Mouse (Mus musculus) adrenal gland, postnatal 4 days (tissue): ENCODE data around the gene Svs6. TPM values are rescaled to one million over a fixed set of nuclear protein-coding genes. Genes with fewer than 3 reads are reported as not detected.

Experiments
- microRNA-seq: library from miRNA; unstranded; fragments of <30 nt; microRNA quantifications from one replicate; pipeline ENCODE4 v1.2.0, GENCODE M21; 2021
- total RNA-seq, 2 experiments: library from RNA; stranded (reverse); gene quantifications; 2 replicates each; pipeline ENCODE4 v1.2.3; 2021

Svs6 gene
- total RNA-seq, 2 experiments from 2014 or later: not detected

Small RNAs within 50 kb of the gene (microRNA-seq; reads per million reads assigned to microRNA genes)
- not detected for gene Mir7678

Other genes with a start within 250 kb of the Svs6 start
- gene Stk4, start 246.4 kb upstream of the Svs6 start, total RNA-seq: 10 to 100 TPM; 33.1 to 34.8 TPM
- 10 to 100 TPM; 42.5 to 55.2 TPM for gene Tomm34, start 245.6 kb upstream of the Svs6 start, total RNA-seq
- under 1 TPM; 0.20 to 0.40 TPM for gene Kcns1, start 145.6 kb upstream of the Svs6 start, total RNA-seq
- not detected for gene Wfdc5, start 134.0 kb upstream of the Svs6 start, total RNA-seq
- not detected for gene Wfdc12, start 126.1 kb upstream of the Svs6 start, total RNA-seq
- gene Wfdc15a, start 116.6 kb upstream of the Svs6 start, total RNA-seq: not detected
- 1 to 10 TPM in 1 of 2 experiments, not detected in 1; 6.0 TPM for gene Wfdc15b, start 95.1 kb upstream of the Svs6 start, total RNA-seq
- gene Svs2, start 78.3 kb upstream of the Svs6 start, total RNA-seq: not detected
- not detected for gene Svs3b, start 60.1 kb upstream of the Svs6 start, total RNA-seq
- not detected for gene Svs4, start 38.3 kb upstream of the Svs6 start, total RNA-seq
- gene Svs3a, start 27.5 kb upstream of the Svs6 start, total RNA-seq: not detected
- gene Svs5, start 16.0 kb downstream of the Svs6 start, total RNA-seq: under 1 TPM in 1 of 2 experiments, not detected in 1; 0.71 TPM
- 1 to 10 TPM; 7.8 to 9.0 TPM for gene Slpi, start 72.3 kb downstream of the Svs6 start, total RNA-seq
- 10 to 100 TPM in 1 of 2 experiments, under 1 TPM in 1; 0.14 to 14.6 TPM for gene Rbpjl, start 86.4 kb downstream of the Svs6 start, total RNA-seq
- 1 to 10 TPM; 4.7 to 4.9 TPM for gene Matn4, start 88.4 kb downstream of the Svs6 start, total RNA-seq
- 10 to 100 TPM; 75.2 to 93.9 TPM for gene Sdc4, start 127.1 kb downstream of the Svs6 start, total RNA-seq
- gene Sys1, start 140.2 kb downstream of the Svs6 start, total RNA-seq: 10 to 100 TPM; 34.7 to 35.0 TPM
- 1 to 10 TPM in 1 of 2 experiments, under 1 TPM in 1; 0.48 to 3.0 TPM for gene Gm20458, start 144.2 kb downstream of the Svs6 start, total RNA-seq
- not detected for gene Trp53tg5, start 157.0 kb downstream of the Svs6 start, total RNA-seq
- gene Dbndd2, start 169.4 kb downstream of the Svs6 start, total RNA-seq: 10 to 100 TPM; 10.9 to 17.1 TPM
- gene Pigt, start 180.8 kb downstream of the Svs6 start, total RNA-seq: 100 to 1,000 TPM; 133 to 134 TPM
- gene Wfdc2, start 245.7 kb downstream of the Svs6 start, total RNA-seq: 10 to 100 TPM in 1 of 2 experiments, 1 to 10 TPM in 1; 1.9 to 49.1 TPM